In the genomic region with DNA sequence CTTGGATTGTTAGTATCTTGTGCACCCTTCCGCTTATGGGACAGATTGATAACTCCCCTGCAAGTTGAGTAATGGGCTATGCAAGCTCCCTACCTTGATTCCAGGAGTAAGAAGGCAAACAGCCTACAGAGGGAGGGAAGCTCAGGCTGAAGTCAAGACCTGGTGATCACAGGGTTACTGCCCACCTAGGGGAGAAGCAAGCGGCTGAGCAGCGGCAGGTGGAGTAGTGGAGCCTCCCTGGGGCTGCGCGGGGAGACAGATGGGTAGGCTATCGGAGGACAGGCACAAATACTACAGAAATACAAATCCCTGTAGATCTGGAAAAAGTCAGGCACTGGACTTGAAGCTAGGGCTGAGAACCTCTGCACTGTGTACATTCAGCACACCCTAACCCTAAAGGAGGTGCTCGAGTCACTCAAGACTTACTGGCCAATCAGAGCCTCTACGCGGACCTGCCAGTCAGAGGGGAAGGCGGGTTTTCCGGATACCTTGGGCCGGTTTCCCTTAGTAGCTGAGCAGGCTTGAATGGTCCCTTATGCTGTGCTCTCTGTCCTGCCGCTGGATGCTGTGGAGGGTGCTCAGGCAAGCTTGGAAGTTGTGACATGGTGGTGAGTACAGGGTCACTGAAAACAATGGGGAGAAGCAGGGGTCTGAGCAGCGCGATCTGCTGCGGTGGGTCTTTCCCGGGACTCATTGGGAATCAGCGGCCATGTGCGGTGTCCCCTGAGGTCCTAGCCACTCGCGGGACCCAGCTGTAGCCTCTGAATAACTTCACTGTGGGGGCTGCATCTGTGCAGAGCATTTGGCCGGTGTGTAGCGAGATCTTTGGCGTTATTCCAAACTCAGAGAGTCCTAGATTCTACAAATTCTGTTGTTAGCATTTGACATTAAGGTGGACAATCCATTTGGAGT, we compare ENCODE assay signal across 8 mouse cellular contexts. TPM values are rescaled to one million over a fixed set of nuclear protein-coding genes. Genes with fewer than 3 reads are reported as not detected.
DNase-seq lines count a peak whose midpoint lies in the region; ATAC-seq and TF ChIP-seq lines count a peak whose summit lies in the region.
"Not testable (repeated sequence)": the region's sequence is repeated elsewhere in the genome, so short reads cannot be mapped to it uniquely, and the experiment has no call there.

Zfp932 (plus strand) TSS at position 496 of the 912 bp plus-strand sequence.

- TF ChIP-seq POLR2A in myocyte (IDR thresholded peaks at IDR 0.05; ENCODE audit: insufficient read length, low read depth), result peak; percentile 34

- not testable (repeated sequence) for H3K4me3 ChIP-seq in forebrain, embryonic 10.5 days; heart, embryonic 16.5 days (ENCODE audit: low read length); liver, embryonic 11.5 days (ENCODE audit: low read depth, low read length)
- H3K4me3 ChIP-seq in myocyte, result peak within 1 kb of the TSS; percentile 40

- H3K9ac ChIP-seq in heart, embryonic 16.5 days (ENCODE audit: low read length); liver, embryonic 11.5 days (ENCODE audit: low read depth, low read length): not testable (repeated sequence)

- not testable (repeated sequence) for H3K79me2 ChIP-seq in myocyte (ENCODE audit: control insufficient read depth, insufficient read depth)

- H3K9me3 ChIP-seq in forebrain, embryonic 10.5 days; heart, embryonic 16.5 days (replicated peaks; ENCODE audit: control insufficient read depth, low read length); liver, embryonic 11.5 days (ENCODE audit: control insufficient read depth, low read length): not testable (repeated sequence)

- H3K4me1 ChIP-seq in forebrain, embryonic 10.5 days; heart, embryonic 16.5 days (ENCODE audit: control insufficient read depth, insufficient read depth, low read length); liver, embryonic 11.5 days (replicated peaks; ENCODE audit: control insufficient read depth, insufficient read depth, low read length): not testable (repeated sequence)

- H3K27ac ChIP-seq in forebrain, embryonic 10.5 days; heart, embryonic 16.5 days (ENCODE audit: low read length); liver, embryonic 11.5 days (ENCODE audit: low read depth, low read length): not testable (repeated sequence)

- H3K36me3 ChIP-seq in forebrain, embryonic 10.5 days (replicated peaks); heart, embryonic 16.5 days (ENCODE audit: control insufficient read depth, insufficient read depth); liver, embryonic 11.5 days (ENCODE audit: control insufficient read depth, insufficient read depth, low read length); myocyte (ENCODE audit: control insufficient read depth, insufficient read depth); splenic B cell, adult 2 months (ENCODE audit: control insufficient read depth, insufficient read depth, low read length, poor library complexity, severe bottlenecking): not testable (repeated sequence)

- H3K27me3 ChIP-seq in forebrain, embryonic 10.5 days (ENCODE audit: poor library complexity, severe bottlenecking); heart, embryonic 16.5 days (ENCODE audit: control insufficient read depth, insufficient read depth, low read length); liver, embryonic 11.5 days (replicated peaks; ENCODE audit: control insufficient read depth, insufficient read depth, low read length); myocyte (ENCODE audit: control insufficient read depth, insufficient read depth, insufficient read length); splenic B cell, adult 2 months (ENCODE audit: control insufficient read depth, insufficient read depth, low read length, poor library complexity, severe bottlenecking): not testable (repeated sequence)

- not testable (repeated sequence) for H3ac ChIP-seq in myocyte (ENCODE audit: control insufficient read depth, insufficient read length)

- DNase-seq in brain, embryonic 18.5 days (ENCODE audit: low read depth, low spot score), result peak; percentile 47
- peak; percentile 73 for DNase-seq in forebrain, embryonic 10.5 days (ENCODE audit: extremely low spot score, low spot score)
- DNase-seq in kidney, postnatal 14 days, result peak; percentile 90
- not testable (repeated sequence) for DNase-seq in liver, embryonic 11.5 days (ENCODE audit: low spot score)
- DNase-seq in splenic B cell, adult 2 months (ENCODE audit: low read depth, low spot score), result peak; percentile 83

- not testable (repeated sequence) for H3K4me2 ChIP-seq in heart, embryonic 16.5 days (ENCODE audit: low read depth, low read length); liver, embryonic 11.5 days
- H3K4me2 ChIP-seq in myocyte (ENCODE audit: low read depth), result peak within 1 kb of the TSS; percentile 86

- WGBS in forebrain, embryonic 10.5 days, result no CpG with 5 or more reads among the region's 24 CpGs
- no CpG with 5 or more reads among the region's 24 CpGs for WGBS in heart, embryonic 16.5 days
- no CpG with 5 or more reads among the region's 24 CpGs for WGBS in liver, embryonic 11.5 days

- ATAC-seq in CD4-positive, CD25-positive, alpha-beta regulatory T cell, adult 4 months, result peak; percentile 99
- ATAC-seq in heart, embryonic 16.5 days (replicated peaks; ENCODE audit: extremely low read depth, insufficient read depth, low FRiP score); liver, embryonic 11.5 days (replicated peaks; ENCODE audit: low FRiP score): not testable (repeated sequence)

TF ChIP-seq in myocyte, 11 proteins besides CTCF, POLR2A, EP300 and RAD21:
- peak; percentile 12 for TF ChIP-seq E2F4 (IDR thresholded peaks at IDR 0.05; ENCODE audit: insufficient read depth)

RNA-seq across cellular contexts. Expression of gene Zfp932, which starts in this region (rescaled TPM):
- 10 to 100 TPM; 29.5 to 37.3 TPM for polyA plus RNA-seq in CD4-positive, CD25-positive, alpha-beta regulatory T cell, adult 4 months (2017; shearing (Covaris generic))
- polyA plus RNA-seq in forebrain, embryonic 10.5 days (2016; fragmentation: Nextera tagmentation; extraction: Ambion mirVana), result 25.3 and 25.9 TPM in 2 replicates
- polyA plus RNA-seq in heart, embryonic 16.5 days (2015; fragmentation: Nextera tagmentation; extraction: Ambion mirVana), result 10.7 and 11.9 TPM in 2 replicates
- polyA plus RNA-seq in liver, embryonic 11.5 days (2014; fragmentation: Nextera tagmentation; extraction: Ambion mirVana), result 17.6 and 19.0 TPM in 2 replicates
- 6.3 TPM for polyA plus RNA-seq in myocyte (2012; fragmentation: generic; extraction: Trizol)
